Mouse (Mus musculus) liver, adult 2 months (tissue): ENCODE results near the gene Adamts8.

ENCODE experiments used
- CTCF ChIP-seq: fragments of 200-500 bp; IDR thresholded peaks from 2 replicates; pipeline ENCODE4 v1.5.1; 2011; ENCODE audit warnings: low read depth, low read length, control low read depth
- POLR2A ChIP-seq: fragments of 200-500 bp; IDR thresholded peaks from 2 replicates; pipeline ENCODE4 v1.6.1; 2011; ENCODE audit warnings: low read length, control low read depth; ENCODE audit not compliant: insufficient read depth; ENCODE audit errors: extremely low read depth

DNA sequence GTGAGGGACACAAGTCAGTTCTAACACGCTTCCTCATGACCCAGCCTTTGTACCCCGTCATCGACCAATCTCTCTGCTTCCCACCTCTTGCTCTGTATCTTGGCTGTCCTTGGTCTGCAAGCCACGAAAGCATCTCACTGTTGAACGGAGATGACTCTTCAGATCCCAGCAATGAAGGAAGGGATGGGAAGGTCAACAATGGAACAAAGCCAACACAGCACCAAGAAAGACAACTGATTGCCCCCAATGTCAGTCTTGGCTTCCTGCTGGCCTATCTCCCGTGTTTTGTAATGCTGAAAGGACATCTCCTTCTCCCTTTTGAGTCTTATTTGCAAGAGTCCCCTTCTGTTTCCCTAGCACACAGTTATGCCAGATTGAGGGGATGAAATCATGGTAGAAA lies 25.8 kb downstream of the Adamts8 start:
- no peak for TF ChIP-seq CTCF
- no peak for TF ChIP-seq POLR2A
